Mouse (Mus musculus): ENCODE measurements around the gene Gfra1. TPM values are rescaled to one million over a fixed set of nuclear protein-coding genes. Genes with fewer than 3 reads are reported as not detected.

Gfra1 gene
- total and polyA plus RNA-seq, 3 experiments = not detected

DNA sequence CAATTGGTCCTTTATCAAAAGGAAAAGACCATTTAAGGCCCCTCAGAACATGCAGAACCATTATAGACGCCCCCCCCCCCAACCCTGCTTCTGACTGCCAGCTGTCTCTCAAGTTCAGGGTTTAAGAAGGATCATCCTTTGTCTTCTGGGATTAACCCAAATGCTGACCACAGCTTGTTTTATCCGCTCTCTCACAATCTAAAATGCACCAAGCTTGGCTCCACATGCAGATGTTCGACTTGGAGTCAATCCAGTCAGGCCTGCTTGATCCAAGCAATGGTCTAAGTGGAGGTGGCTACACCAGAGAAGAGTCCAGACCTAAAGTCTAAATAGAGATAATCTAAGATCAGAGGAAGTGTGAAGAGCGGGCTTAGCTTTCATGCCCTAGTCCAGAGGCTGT is 114.4 kb downstream of the Gfra1 start:
- no peak for DNase-seq (ENCODE audit: extremely low read depth)
- in situ Hi-C loops (cut with MboI; ENCODE audit: low pct_ligation_motif_present, low pct_unique_long_range_greater_than_20kb, low sequenced_read_pairs) = no loop called here
- H3K4me1 ChIP-seq (ENCODE audit: control insufficient read depth in 1 of 2, insufficient read depth in 2 of 2) = 0 out of 4 replicates have a peak, but pooled peaks cover 0 to 2% of the 10 kb centered on the region in 2 experiments
- no peak overlapping the region for H3K27ac ChIP-seq (ENCODE audit: insufficient read depth, low read depth)
- H3K4me3 ChIP-seq (replicated peaks in 1 of 3; ENCODE audit: low read depth in 2 of 3, low read length in 2 of 3, poor library complexity in 1 of 3) = no peak overlapping the region
- no peak overlapping the region for H3K4me2 ChIP-seq (ENCODE audit: insufficient read depth, low read depth, poor library complexity, severe bottlenecking)
- H3K79me2 ChIP-seq (replicated peaks; ENCODE audit: control insufficient read depth, extremely low read depth, insufficient read depth, poor library complexity, severe bottlenecking) = no peaks in the 10 kb centered on the region
- no peak for TF ChIP-seq MAFK (IDR thresholded peaks at IDR 0.05; ENCODE audit: insufficient replicate concordance, low read length)
- TF ChIP-seq GABPA (IDR thresholded peaks at IDR 0.05; ENCODE audit: insufficient replicate concordance, low read depth, low read length) = no peak
- TF ChIP-seq CHD1 (IDR thresholded peaks at IDR 0.05; ENCODE audit: low read depth, low read length) = no peak
- no peak for TF ChIP-seq ZKSCAN1 (IDR thresholded peaks at IDR 0.05; ENCODE audit: borderline replicate concordance, low read depth, low read length)
- TF ChIP-seq TBP (conservative IDR thresholded peaks at IDR 0.05; ENCODE audit: low read depth, low read length) = no peak
- no peak for TF ChIP-seq ZMIZ1 (IDR thresholded peaks at IDR 0.05; ENCODE audit: low read depth, low read length)
- TF ChIP-seq RAD21 (IDR thresholded peaks at IDR 0.05; ENCODE audit: low read depth, low read length) = no peak
- no peak for TF ChIP-seq CTCF (conservative IDR thresholded peaks at IDR 0.05 in 1 of 2, IDR thresholded peaks at IDR 0.05 in 1 of 2; ENCODE audit: low read depth in 2 of 2, low read length in 2 of 2)
- TF ChIP-seq MAX (IDR thresholded peaks at IDR 0.05; ENCODE audit: low read length) = no peak
- no peaks in the 10 kb centered on the region for H3K9me3 ChIP-seq (replicated peaks; ENCODE audit: low read length)
- no peak overlapping the region for H3K9ac ChIP-seq (ENCODE audit: insufficient read depth, low read depth)
- dilution Hi-C loops (cut with MboI; ENCODE audit: extremely low pct_ligation_motif_present, extremely low pct_unique_long_range_greater_than_20kb, low sequenced_read_pairs) = no loop called here
- no peaks in the 10 kb centered on the region for H3K27me3 ChIP-seq (replicated peaks)
- H3K36me3 ChIP-seq (replicated peaks in 1 of 2; ENCODE audit: control insufficient read depth in 1 of 2, insufficient read depth in 1 of 2, low read length in 1 of 2) = no peaks in the 10 kb centered on the region

DNA sequence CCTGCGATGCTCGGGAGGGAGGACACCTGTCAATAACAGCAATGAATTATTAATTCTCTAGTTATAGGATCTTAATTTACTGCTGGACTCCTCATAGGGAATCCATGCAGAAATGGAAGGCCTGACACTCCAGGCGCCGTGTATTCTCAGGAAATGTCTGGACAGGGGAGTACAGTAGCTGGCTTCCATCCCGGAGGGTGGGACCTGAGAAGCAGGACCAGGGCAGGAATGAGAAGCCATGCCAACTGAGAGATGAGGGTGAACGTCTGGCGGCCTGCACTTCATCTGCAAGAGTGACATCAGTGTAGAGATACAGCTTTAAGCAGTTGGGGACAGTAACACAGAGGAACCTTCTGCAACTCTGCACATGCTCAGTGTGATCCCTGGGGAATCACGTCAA is 115.5 kb downstream of the Gfra1 start:
- Histone ChIP-seq H3K9me3 (replicated peaks; ENCODE audit: low read length) (no peaks in the 10 kb centered on the region), H3K4me3 (replicated peaks in 1 of 3; ENCODE audit: low read depth in 2 of 3, low read length in 2 of 3, poor library complexity in 1 of 3) (no peak overlapping the region), H3K4me2 (ENCODE audit: insufficient read depth, low read depth, poor library complexity, severe bottlenecking) (no peak overlapping the region), H3K36me3 (replicated peaks in 1 of 2; ENCODE audit: control insufficient read depth in 1 of 2, insufficient read depth in 1 of 2, low read length in 1 of 2) (no peaks in the 10 kb centered on the region), H3K4me1 (ENCODE audit: control insufficient read depth in 1 of 2, insufficient read depth in 2 of 2) (0 out of 4 replicates have a peak, but pooled peaks cover 0 to 2% of the 10 kb centered on the region in 2 experiments), H3K27ac (ENCODE audit: insufficient read depth, low read depth) (no peak overlapping the region), H3K79me2 (replicated peaks; ENCODE audit: control insufficient read depth, extremely low read depth, insufficient read depth, poor library complexity, severe bottlenecking) (no peaks in the 10 kb centered on the region), H3K9ac (ENCODE audit: insufficient read depth, low read depth) (no peak overlapping the region), H3K27me3 (replicated peaks) (no peaks in the 10 kb centered on the region)
- in situ Hi-C loops (cut with MboI; ENCODE audit: low pct_ligation_motif_present, low pct_unique_long_range_greater_than_20kb, low sequenced_read_pairs) = no loop called here
- dilution Hi-C loops (cut with MboI; ENCODE audit: extremely low pct_ligation_motif_present, extremely low pct_unique_long_range_greater_than_20kb, low sequenced_read_pairs) = no loop called here
- TF ChIP-seq BHLHE40 (IDR thresholded peaks at IDR 0.05; ENCODE audit: low read depth, low read length) (no peak), NRF1 (IDR thresholded peaks at IDR 0.05; ENCODE audit: low read depth, low read length) (0 out of 2 replicates have a peak, but pooled peaks have one; percentile 39)
- no peak for DNase-seq (ENCODE audit: extremely low read depth)

DNA sequence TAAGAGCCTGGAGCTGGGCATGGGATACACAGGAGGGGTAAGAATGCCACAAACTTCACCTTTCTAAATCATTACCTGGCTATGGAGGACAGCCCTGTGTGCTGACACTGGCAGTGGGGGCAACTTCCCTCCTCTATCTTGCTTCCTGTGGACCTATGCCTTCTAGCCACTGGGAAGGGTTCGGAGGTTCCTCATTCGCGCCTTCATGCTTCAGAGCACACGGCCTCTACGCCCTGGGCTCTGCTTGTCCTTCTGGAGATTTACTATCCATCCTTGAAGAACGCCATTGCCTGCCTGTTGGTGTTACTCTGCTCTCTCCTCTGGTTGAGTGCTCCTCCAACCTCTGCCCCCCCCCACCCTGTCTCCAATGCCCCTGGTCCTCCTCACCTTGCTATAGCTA is 118.9 kb downstream of the Gfra1 start:
- H3K4me3 ChIP-seq (replicated peaks in 1 of 3; ENCODE audit: low read depth in 2 of 3, low read length in 2 of 3, poor library complexity in 1 of 3) = no peak overlapping the region
- 0 out of 4 replicates have a peak, but pooled peaks cover 0 to 2% of the 10 kb centered on the region in 2 experiments for H3K4me1 ChIP-seq (ENCODE audit: control insufficient read depth in 1 of 2, insufficient read depth in 2 of 2)
- dilution Hi-C loops (cut with MboI; ENCODE audit: extremely low pct_ligation_motif_present, extremely low pct_unique_long_range_greater_than_20kb, low sequenced_read_pairs) = no loop called here
- H3K9ac ChIP-seq (ENCODE audit: insufficient read depth, low read depth) = no peak overlapping the region
- H3K36me3 ChIP-seq (replicated peaks in 1 of 2; ENCODE audit: control insufficient read depth in 1 of 2, insufficient read depth in 1 of 2, low read length in 1 of 2) = no peaks in the 10 kb centered on the region
- H3K9me3 ChIP-seq (replicated peaks; ENCODE audit: low read length) = no peaks in the 10 kb centered on the region
- in situ Hi-C loops (cut with MboI; ENCODE audit: low pct_ligation_motif_present, low pct_unique_long_range_greater_than_20kb, low sequenced_read_pairs) = no loop called here
- H3K79me2 ChIP-seq (replicated peaks; ENCODE audit: control insufficient read depth, extremely low read depth, insufficient read depth, poor library complexity, severe bottlenecking) = no peaks in the 10 kb centered on the region
- no peaks in the 10 kb centered on the region for H3K27me3 ChIP-seq (replicated peaks)
- no peak overlapping the region for H3K27ac ChIP-seq (ENCODE audit: insufficient read depth, low read depth)
- H3K4me2 ChIP-seq (ENCODE audit: insufficient read depth, low read depth, poor library complexity, severe bottlenecking) = no peak overlapping the region
- no peak for TF ChIP-seq NELFE (IDR thresholded peaks at IDR 0.05; ENCODE audit: low read depth, low read length)
- TF ChIP-seq CHD1 (IDR thresholded peaks at IDR 0.05; ENCODE audit: low read depth, low read length) = no peak
- TF ChIP-seq JUN (IDR thresholded peaks at IDR 0.05; ENCODE audit: insufficient read depth, low read depth, low read length) = no peak
- no peak for TF ChIP-seq POLR2AphosphoS2 (IDR thresholded peaks at IDR 0.05; ENCODE audit: low read depth, low read length)
- TF ChIP-seq GABPA (IDR thresholded peaks at IDR 0.05; ENCODE audit: insufficient replicate concordance, low read depth, low read length) = no peak
- no peak for TF ChIP-seq MAZ (IDR thresholded peaks at IDR 0.05; ENCODE audit: low read depth, low read length)
- no peak for TF ChIP-seq SIN3A (IDR thresholded peaks at IDR 0.05; ENCODE audit: low read length)
- no peak for TF ChIP-seq SMC3 (IDR thresholded peaks at IDR 0.05; ENCODE audit: low read depth, low read length)
- TF ChIP-seq EP300 (IDR thresholded peaks at IDR 0.05; ENCODE audit: low read length) = no peak
- no peak for TF ChIP-seq ELF1 (IDR thresholded peaks at IDR 0.05; ENCODE audit: low read depth, low read length)
- no peak for TF ChIP-seq ETS1 (conservative IDR thresholded peaks at IDR 0.05; ENCODE audit: low read depth, low read length)
- no peak for TF ChIP-seq ZNF384 (IDR thresholded peaks at IDR 0.05; ENCODE audit: low read depth, low read length)
- no peak for TF ChIP-seq MAFK (IDR thresholded peaks at IDR 0.05; ENCODE audit: insufficient replicate concordance, low read length)
- no peak for DNase-seq (ENCODE audit: extremely low read depth)
